Comparison of ENCODE assay signal across 8 mouse cellular contexts in genomic region chr7:25248846-25249313, GRCm38 (mm10). TPM values are rescaled to one million over a fixed set of nuclear protein-coding genes. Genes with fewer than 3 reads are reported as not detected.
DNase-seq lines count a peak whose midpoint lies in the region; ATAC-seq lines count a peak whose summit lies in the region.

No protein-coding gene starts in this region.

- peaks cover 26% of the 10 kb centered on the region for H3K36me3 ChIP-seq in heart, embryonic 14.5 days (ENCODE audit: control insufficient read depth, insufficient read depth, low read length)
- peaks cover 23% of the 10 kb centered on the region for H3K36me3 ChIP-seq in forebrain, embryonic 12.5 days (replicated peaks)
- H3K36me3 ChIP-seq in limb, embryonic 11.5 days (ENCODE audit: control insufficient read depth, insufficient read depth, low read length): peaks cover 8% of the 10 kb centered on the region
- H3K36me3 ChIP-seq in neural tube, embryonic 15.5 days: no peaks in the 10 kb centered on the region

- no peak for DNase-seq in heart, adult 8-10 months (ENCODE audit: low spot score)
- DNase-seq in MN1 (ENCODE audit: low spot score): peak; percentile 53
- DNase-seq in limb, embryonic 11.5 days (ENCODE audit: low spot score): peak; percentile 71
- no peak for DNase-seq in layer of hippocampus, postnatal 25 days (ENCODE audit: extremely low spot score in 1 of 2, low spot score in 1 of 2)

- H3K4me3 ChIP-seq in heart, embryonic 14.5 days (ENCODE audit: control insufficient read depth in 1 of 2, insufficient read depth in 1 of 2, low read depth in 1 of 2, low read length in 2 of 2): peak overlapping the region; percentile 87 to 100
- H3K4me3 ChIP-seq in forebrain, embryonic 12.5 days (replicated peaks): peak overlapping the region; percentile 75
- peak overlapping the region; percentile 99 for H3K4me3 ChIP-seq in limb, embryonic 11.5 days (ENCODE audit: low read depth, low read length)
- peak overlapping the region; percentile 85 for H3K4me3 ChIP-seq in neural tube, embryonic 15.5 days (replicated peaks)

- peak overlapping the region; percentile 97 to 98 for H3K27ac ChIP-seq in heart, embryonic 14.5 days (replicated peaks in 1 of 2; ENCODE audit: control insufficient read depth in 1 of 2, insufficient read depth in 1 of 2, low read depth in 2 of 2, low read length in 2 of 2)
- H3K27ac ChIP-seq in forebrain, embryonic 12.5 days: peak overlapping the region; percentile 96
- peak overlapping the region; percentile 99 for H3K27ac ChIP-seq in limb, embryonic 11.5 days (replicated peaks; ENCODE audit: low read depth, low read length)
- peak overlapping the region; percentile 90 for H3K27ac ChIP-seq in neural tube, embryonic 15.5 days (replicated peaks)

- no peak; the same call in 1 of the 2 replicates for ATAC-seq in heart, embryonic 14.5 days (ENCODE audit: insufficient number of reproducible peaks, insufficient read depth, low FRiP score, low read depth)
- ATAC-seq in forebrain, embryonic 12.5 days (ENCODE audit: low FRiP score): no peak
- ATAC-seq in limb, embryonic 11.5 days (ENCODE audit: insufficient number of reproducible peaks, low FRiP score, low TSS enrichment, low read depth): no peak
- ATAC-seq in neural tube, embryonic 15.5 days (ENCODE audit: low FRiP score): peak; percentile 13; the same call in 1 of the 2 replicates
- ATAC-seq in megakaryocyte progenitor cell, adult 5-6 weeks (replicated peaks; ENCODE audit: poor library complexity): no peak

- H3K9ac ChIP-seq in heart, embryonic 14.5 days (ENCODE audit: low read length): peak overlapping the region; percentile 99
- H3K9ac ChIP-seq in forebrain, embryonic 12.5 days: peak overlapping the region; percentile 91
- peak overlapping the region; percentile 88 for H3K9ac ChIP-seq in limb, embryonic 11.5 days (ENCODE audit: low read length)
- peak overlapping the region; percentile 70 for H3K9ac ChIP-seq in neural tube, embryonic 15.5 days (replicated peaks)

- no peaks in the 10 kb centered on the region for H3K27me3 ChIP-seq in heart, embryonic 14.5 days (ENCODE audit: control insufficient read depth, insufficient read depth, low read length)
- H3K27me3 ChIP-seq in forebrain, embryonic 12.5 days: no peaks in the 10 kb centered on the region
- no peaks in the 10 kb centered on the region for H3K27me3 ChIP-seq in limb, embryonic 11.5 days (ENCODE audit: control insufficient read depth, insufficient read depth, low read length)
- no peaks in the 10 kb centered on the region for H3K27me3 ChIP-seq in neural tube, embryonic 15.5 days (replicated peaks)

- H3K4me1 ChIP-seq in heart, embryonic 14.5 days (ENCODE audit: control insufficient read depth in 2 of 2, insufficient read depth in 2 of 2, low read length in 2 of 2): peaks cover 23 to 46% of the 10 kb centered on the region in 2 experiments
- H3K4me1 ChIP-seq in forebrain, embryonic 12.5 days: peaks cover 48% of the 10 kb centered on the region
- H3K4me1 ChIP-seq in limb, embryonic 11.5 days (ENCODE audit: control insufficient read depth, insufficient read depth, low read length): peaks cover 33% of the 10 kb centered on the region
- H3K4me1 ChIP-seq in neural tube, embryonic 15.5 days: peaks cover 76% of the 10 kb centered on the region

- H3K9me3 ChIP-seq in heart, embryonic 14.5 days (ENCODE audit: control insufficient read depth, low read length): no peaks in the 10 kb centered on the region
- no peaks in the 10 kb centered on the region for H3K9me3 ChIP-seq in forebrain, embryonic 12.5 days
- no peaks in the 10 kb centered on the region for H3K9me3 ChIP-seq in limb, embryonic 11.5 days (ENCODE audit: control insufficient read depth, low read length)
- no peaks in the 10 kb centered on the region for H3K9me3 ChIP-seq in neural tube, embryonic 15.5 days (replicated peaks)

- WGBS in heart, embryonic 14.5 days: 0% methylated on average over 24 of the region's 25 CpGs
- under 1% methylated on average over 25 of the region's 25 CpGs for WGBS in forebrain, embryonic 12.5 days
- 0% methylated on average over 24 of the region's 25 CpGs for WGBS in limb, embryonic 11.5 days
- under 1% methylated on average over 25 of the region's 25 CpGs for WGBS in neural tube, embryonic 15.5 days

- peak overlapping the region; percentile 97 for H3K4me2 ChIP-seq in heart, embryonic 14.5 days (ENCODE audit: low read length)
- peak overlapping the region; percentile 85 for H3K4me2 ChIP-seq in forebrain, embryonic 12.5 days
- H3K4me2 ChIP-seq in limb, embryonic 11.5 days (ENCODE audit: low read depth, severe bottlenecking): peak overlapping the region; percentile 83
- peak overlapping the region; percentile 96 for H3K4me2 ChIP-seq in neural tube, embryonic 15.5 days

RNA-seq across cellular contexts. Expression of gene Erf, which starts 1.7 kb away (rescaled TPM):
- 14.4 and 17.4 TPM in 2 replicates for polyA plus RNA-seq in heart, embryonic 14.5 days (2014; fragmentation: Nextera tagmentation; extraction: Ambion mirVana)
- total RNA-seq in heart, adult 8-10 months (2022): 10 to 100 TPM; 17.2 to 22.5 (median 21.2) TPM
- polyA plus RNA-seq in forebrain, embryonic 12.5 days (2016; fragmentation: Nextera tagmentation; extraction: Ambion mirVana): 10.3 and 13.0 TPM in 2 replicates
- polyA plus RNA-seq in limb, embryonic 11.5 days (2014; fragmentation: Nextera tagmentation; extraction: Ambion mirVana): 25.6 and 28.6 TPM in 2 replicates
- polyA plus RNA-seq in neural tube, embryonic 15.5 days (2015; fragmentation: Nextera tagmentation; extraction: Ambion mirVana): 3.7 and 6.5 TPM in 2 replicates
- total RNA-seq in megakaryocyte progenitor cell, adult 5-6 weeks (2015): 5.2 and 5.6 TPM in 2 replicates
- 6.6 and 6.9 TPM in 2 replicates for total RNA-seq in megakaryocyte progenitor cell, adult 5-6 weeks (2017)
- 10 to 100 TPM; 44.4 to 51.1 TPM for total RNA-seq in layer of hippocampus, postnatal 25 days (2021)

RNA-seq across cellular contexts. Expression of gene Gsk3a, which starts 11.2 kb away (rescaled TPM):
- polyA plus RNA-seq in heart, embryonic 14.5 days (2014; fragmentation: Nextera tagmentation; extraction: Ambion mirVana): 10.0 and 12.2 TPM in 2 replicates
- 10 to 100 TPM; 66.1 to 71.3 (median 68.3) TPM for total RNA-seq in heart, adult 8-10 months (2022)
- 15.9 and 17.5 TPM in 2 replicates for polyA plus RNA-seq in forebrain, embryonic 12.5 days (2016; fragmentation: Nextera tagmentation; extraction: Ambion mirVana)
- polyA plus RNA-seq in limb, embryonic 11.5 days (2014; fragmentation: Nextera tagmentation; extraction: Ambion mirVana): 15.8 and 17.3 TPM in 2 replicates
- polyA plus RNA-seq in neural tube, embryonic 15.5 days (2015; fragmentation: Nextera tagmentation; extraction: Ambion mirVana): 16.0 and 16.3 TPM in 2 replicates
- 84.9 and 93.2 TPM in 2 replicates for total RNA-seq in megakaryocyte progenitor cell, adult 5-6 weeks (2015)
- 57.8 and 60.3 TPM in 2 replicates for total RNA-seq in megakaryocyte progenitor cell, adult 5-6 weeks (2017)
- 100 to 1,000 TPM; 195 to 200 TPM for total RNA-seq in layer of hippocampus, postnatal 25 days (2021)

RNA-seq across cellular contexts. Expression of gene Cic, which starts 18.6 kb away (rescaled TPM):
- polyA plus RNA-seq in heart, embryonic 14.5 days (2014; fragmentation: Nextera tagmentation; extraction: Ambion mirVana): 25.4 and 28.4 TPM in 2 replicates
- 10 to 100 TPM; 52.0 to 71.5 (median 59.6) TPM for total RNA-seq in heart, adult 8-10 months (2022)
- polyA plus RNA-seq in forebrain, embryonic 12.5 days (2016; fragmentation: Nextera tagmentation; extraction: Ambion mirVana): 40.8 and 46.9 TPM in 2 replicates
- 32.5 and 34.2 TPM in 2 replicates for polyA plus RNA-seq in limb, embryonic 11.5 days (2014; fragmentation: Nextera tagmentation; extraction: Ambion mirVana)
- polyA plus RNA-seq in neural tube, embryonic 15.5 days (2015; fragmentation: Nextera tagmentation; extraction: Ambion mirVana): 33.3 and 37.2 TPM in 2 replicates
- total RNA-seq in megakaryocyte progenitor cell, adult 5-6 weeks (2015): 67.4 and 67.8 TPM in 2 replicates
- 19.0 and 24.4 TPM in 2 replicates for total RNA-seq in megakaryocyte progenitor cell, adult 5-6 weeks (2017)
- total RNA-seq in layer of hippocampus, postnatal 25 days (2021): 100 to 1,000 TPM; 176 to 220 TPM

RNA-seq across cellular contexts. Expression of gene Zfp526, which starts 27.7 kb away (rescaled TPM):
- 2.3 and 2.4 TPM in 2 replicates for polyA plus RNA-seq in heart, embryonic 14.5 days (2014; fragmentation: Nextera tagmentation; extraction: Ambion mirVana)
- 10 to 100 TPM in 2 of 4 experiments, 1 to 10 TPM in 2; 9.0 to 12.3 (median 9.9) TPM for total RNA-seq in heart, adult 8-10 months (2022)
- polyA plus RNA-seq in forebrain, embryonic 12.5 days (2016; fragmentation: Nextera tagmentation; extraction: Ambion mirVana): 2.7 TPM in 2 replicates
- polyA plus RNA-seq in limb, embryonic 11.5 days (2014; fragmentation: Nextera tagmentation; extraction: Ambion mirVana): 3.2 and 3.4 TPM in 2 replicates
- polyA plus RNA-seq in neural tube, embryonic 15.5 days (2015; fragmentation: Nextera tagmentation; extraction: Ambion mirVana): 1.7 and 2.3 TPM in 2 replicates
- 7.2 and 7.6 TPM in 2 replicates for total RNA-seq in megakaryocyte progenitor cell, adult 5-6 weeks (2015)
- total RNA-seq in megakaryocyte progenitor cell, adult 5-6 weeks (2017): 7.5 and 7.6 TPM in 2 replicates
- 10 to 100 TPM; 10.5 to 12.4 TPM for total RNA-seq in layer of hippocampus, postnatal 25 days (2021)

RNA-seq across cellular contexts. Expression of gene Dedd2, which starts 28.5 kb away (rescaled TPM):
- 4.8 and 5.7 TPM in 2 replicates for polyA plus RNA-seq in heart, embryonic 14.5 days (2014; fragmentation: Nextera tagmentation; extraction: Ambion mirVana)
- 10 to 100 TPM; 14.0 to 23.0 (median 17.2) TPM for total RNA-seq in heart, adult 8-10 months (2022)
- 11.2 and 12.3 TPM in 2 replicates for polyA plus RNA-seq in forebrain, embryonic 12.5 days (2016; fragmentation: Nextera tagmentation; extraction: Ambion mirVana)
- 9.9 and 11.0 TPM in 2 replicates for polyA plus RNA-seq in limb, embryonic 11.5 days (2014; fragmentation: Nextera tagmentation; extraction: Ambion mirVana)
- 16.7 and 17.7 TPM in 2 replicates for polyA plus RNA-seq in neural tube, embryonic 15.5 days (2015; fragmentation: Nextera tagmentation; extraction: Ambion mirVana)
- 10.7 and 11.0 TPM in 2 replicates for total RNA-seq in megakaryocyte progenitor cell, adult 5-6 weeks (2015)
- 14.5 and 17.2 TPM in 2 replicates for total RNA-seq in megakaryocyte progenitor cell, adult 5-6 weeks (2017)
- total RNA-seq in layer of hippocampus, postnatal 25 days (2021): 10 to 100 TPM; 24.0 to 26.4 TPM

Comparison
In these comparisons a context has a peak if more than half of its experiments do, and no peak if none do; other contexts are left out.
1. DNase-seq: peak in MN1 (single experiment) and limb, embryonic 11.5 days (single experiment); none in heart, adult 8-10 months (single experiment) and layer of hippocampus, postnatal 25 days (0 of 2).
2. Peak in every context shown above with its lines, with median percentiles within 50 percentile points of each other: H3K27ac ChIP-seq, H3K4me2 ChIP-seq, H3K4me3 ChIP-seq and H3K9ac ChIP-seq.